9 mouse cellular contexts compared by ENCODE assay signal in genomic region chr14:18167041-18167440, GRCm38 (mm10).
DNase-seq lines count a peak whose midpoint lies in the region; ATAC-seq and TF ChIP-seq lines count a peak whose summit lies in the region.
"Had no signal": no experiment of that assay in that cellular context is flagged by ENCODE, and none has a peak within 500 bp of the region (broad histone marks: within the 10 kb centered on the region; RNA-seq: fewer than 3 reads in every experiment).

No protein-coding gene starts in this region.

- intact Hi-C loops in gastrocnemius, postnatal 36 days (cut with DNase I): loop anchor here (5.0 kb wide), 1 partner anchor 765 kb away; no protein-coding TSS in a partner anchor

- H3K27ac ChIP-seq in kidney, postnatal 0 days: no peak overlapping the region

- H3K4me1 ChIP-seq in kidney, postnatal 0 days (replicated peaks; ENCODE audit: insufficient read depth, low read length): no peaks in the 10 kb centered on the region

- H3K4me3 ChIP-seq in kidney, postnatal 0 days (replicated peaks; ENCODE audit: low read depth, low read length): no peak overlapping the region
- H3K4me3 ChIP-seq: myocyte had no signal

- H3K9ac ChIP-seq in kidney, postnatal 0 days (ENCODE audit: low read depth, low read length): no peak overlapping the region

- H3K9me3 ChIP-seq in kidney, postnatal 0 days (replicated peaks; ENCODE audit: low read length): no peaks in the 10 kb centered on the region

- no peak overlapping the region for H3K4me2 ChIP-seq in kidney, postnatal 0 days (ENCODE audit: low read length)

- H3K27me3 ChIP-seq in kidney, postnatal 0 days (ENCODE audit: insufficient read depth, low read length): no peaks in the 10 kb centered on the region

- ATAC-seq in kidney, postnatal 0 days (replicated peaks; ENCODE audit: low FRiP score, low read depth): no peak

- TF ChIP-seq CTCF in kidney, postnatal 0 days (IDR thresholded peaks at IDR 0.05; ENCODE audit: low read depth): peak; percentile 66

- H3K36me3 ChIP-seq in kidney, postnatal 0 days (ENCODE audit: insufficient read depth, low read length): no peaks in the 10 kb centered on the region

- peak; percentile 50 for DNase-seq in gastrocnemius, adult 18-20 months (ENCODE audit: low spot score)
- no peak for DNase-seq in gastrocnemius, postnatal 36 days
- DNase-seq in right cerebral cortex, adult 18-20 months: peak; percentile 10
- DNase-seq in right cerebral cortex, postnatal 10 days (ENCODE audit: low spot score in 2 of 2): no peak
- DNase-seq in c-Kit-positive CD71-negative TER-119-negative erythroid progenitor cells, embryonic 14.5 days (ENCODE audit: low read depth): peak; percentile 26
- no peak for DNase-seq in kidney, postnatal 0 days (ENCODE audit: low spot score)
- DNase-seq in mesoderm, embryonic 11.5 days (ENCODE audit: low read depth, low spot score): peak; percentile 23
- no peak for DNase-seq in ovary, postnatal 36 days (ENCODE audit: low spot score)

Comparison
In these comparisons a context has a peak if more than half of its experiments do, and no peak if none do; other contexts are left out.
1. DNase-seq: peak in gastrocnemius, adult 18-20 months (single experiment), right cerebral cortex, adult 18-20 months (single experiment), c-Kit-positive CD71-negative TER-119-negative erythroid progenitor cells, embryonic 14.5 days (single experiment) and mesoderm, embryonic 11.5 days (single experiment); none in gastrocnemius, postnatal 36 days (0 of 2), right cerebral cortex, postnatal 10 days (0 of 2), kidney, postnatal 0 days (single experiment) and ovary, postnatal 36 days (single experiment).